Mouse (Mus musculus): Measurements from ENCODE around the gene Selenom.

DNA sequence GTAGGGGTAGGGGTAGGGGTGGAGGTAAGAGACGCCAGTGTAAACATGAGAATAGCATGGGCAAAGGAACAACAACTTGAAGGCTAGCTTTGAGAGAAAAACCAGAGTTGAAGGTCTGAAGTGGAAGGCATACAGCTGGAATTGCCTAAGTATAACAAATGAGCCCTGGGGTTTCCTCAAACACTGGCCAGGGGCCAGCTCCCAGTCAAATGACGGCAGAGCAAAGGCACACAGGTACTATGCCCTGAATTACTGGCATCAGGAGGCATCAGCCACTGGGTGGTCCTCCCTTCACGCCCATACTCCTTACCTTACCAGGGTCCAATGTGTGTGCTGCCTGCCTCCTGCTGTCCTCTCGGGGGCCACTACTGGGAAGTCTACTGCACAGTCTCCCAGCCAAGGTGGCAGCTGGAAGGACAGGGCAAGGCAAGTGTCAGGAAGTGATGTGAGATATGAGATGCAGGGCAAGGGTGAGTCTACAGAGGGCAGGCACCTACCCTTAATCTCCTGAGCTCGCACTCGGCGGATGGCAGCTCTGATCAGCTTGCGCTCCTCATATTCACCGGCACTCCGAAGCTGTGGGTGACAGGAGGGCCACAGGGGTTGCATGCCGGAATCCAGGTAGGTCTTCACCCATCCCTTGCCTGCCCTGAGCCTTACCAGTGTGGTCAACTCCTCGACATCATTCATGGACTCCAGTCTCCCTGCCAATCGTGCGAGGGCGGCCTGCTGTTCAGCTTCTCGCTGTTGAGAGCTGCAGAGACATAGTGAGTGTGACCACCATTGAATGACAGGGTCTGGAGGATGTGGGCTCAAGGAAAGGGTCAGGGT, 17.8 kb downstream of the Selenom start:
- TF ChIP-seq CTCF (IDR thresholded peaks at IDR 0.05; ENCODE audit: low read depth, low read length) (no peak), POLR2A (IDR thresholded peaks at IDR 0.05; ENCODE audit: borderline replicate concordance, low read depth, low read length) (no peak)
